Mouse (Mus musculus): Measurements from ENCODE around the gene Vmn2r20. TPM values are rescaled to one million over a fixed set of nuclear protein-coding genes. Genes with fewer than 3 reads are reported as not detected.

Vmn2r20 gene
- polyA plus RNA-seq (2014; fragmentation: Illumina TruSeq; extraction: RNeasy Lipid Tissue Mini Kit (QIAGEN cat#74804); ENCODE audit: low read depth, low replicate concordance), result not detected

GRCm38 (mm10) chr6:123418016-123418415 lies at the start of gene Vmn2r20:
Gene Vmn2r20, minus strand, starts transcription at chr6:123418116.

Other genes starting within 250 kb of the Vmn2r20 start
- gene Clec4b2, start 245.2 kb downstream of the Vmn2r20 start, polyA plus RNA-seq (2014; fragmentation: Illumina TruSeq; extraction: RNeasy Lipid Tissue Mini Kit (QIAGEN cat#74804); ENCODE audit: low read depth, low replicate concordance), result not detected
- 5.1 TPM for gene Clec4n, start 188.3 kb downstream of the Vmn2r20 start, polyA plus RNA-seq (2014; fragmentation: Illumina TruSeq; extraction: RNeasy Lipid Tissue Mini Kit (QIAGEN cat#74804); ENCODE audit: low read depth, low replicate concordance)
- 5.9 TPM for gene Clec4d, start 156.0 kb downstream of the Vmn2r20 start, polyA plus RNA-seq (2014; fragmentation: Illumina TruSeq; extraction: RNeasy Lipid Tissue Mini Kit (QIAGEN cat#74804); ENCODE audit: low read depth, low replicate concordance)
- gene Clec4e, start 128.2 kb downstream of the Vmn2r20 start, polyA plus RNA-seq (2014; fragmentation: Illumina TruSeq; extraction: RNeasy Lipid Tissue Mini Kit (QIAGEN cat#74804); ENCODE audit: low read depth, low replicate concordance), result 0.64 TPM
- not detected for gene Vmn2r19, start 109.8 kb downstream of the Vmn2r20 start, polyA plus RNA-seq (2014; fragmentation: Illumina TruSeq; extraction: RNeasy Lipid Tissue Mini Kit (QIAGEN cat#74804); ENCODE audit: low read depth, low replicate concordance)
- not detected for gene Vmn2r21, start 115.3 kb upstream of the Vmn2r20 start, polyA plus RNA-seq (2014; fragmentation: Illumina TruSeq; extraction: RNeasy Lipid Tissue Mini Kit (QIAGEN cat#74804); ENCODE audit: low read depth, low replicate concordance)
- not detected for gene Vmn2r22, start 232.6 kb upstream of the Vmn2r20 start, polyA plus RNA-seq (2014; fragmentation: Illumina TruSeq; extraction: RNeasy Lipid Tissue Mini Kit (QIAGEN cat#74804); ENCODE audit: low read depth, low replicate concordance)